Mouse (Mus musculus): Measurements from ENCODE around the gene Spink2. TPM values are rescaled to one million over a fixed set of nuclear protein-coding genes. Genes with fewer than 3 reads are reported as not detected.
A peak's percentile ranks its signal among the peaks of the same experiment; 100 is the strongest.
"Not testable (repeated sequence)": the region's sequence is repeated elsewhere in the genome, so short reads cannot be mapped to it uniquely, and the experiment has no call there.

Gene Spink2
- total RNA-seq, 2 experiments from 2014 or later, result not detected

DNA sequence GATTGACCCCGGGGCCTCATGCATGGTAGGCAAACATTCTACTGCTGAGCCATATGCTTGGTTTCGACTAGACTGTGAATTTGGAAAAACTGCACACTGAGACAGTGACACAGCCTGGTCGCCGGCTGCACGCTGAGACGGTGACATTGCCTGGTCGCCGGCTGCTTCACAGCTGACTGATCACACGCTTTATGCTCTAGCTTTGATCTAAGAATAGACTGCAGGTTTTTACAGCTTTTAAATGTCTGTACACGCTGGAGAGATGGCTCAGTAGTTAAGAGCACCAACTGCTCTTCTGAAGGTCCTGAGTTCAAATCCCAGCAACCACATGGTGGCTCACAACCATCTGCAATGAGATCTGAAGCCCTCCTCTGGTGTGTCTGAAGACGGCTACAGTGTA lies 5.1 kb downstream of the Spink2 start:
- intact Hi-C loops (cut with DNase I), result no loop called here
- DNase-seq (ENCODE audit: low spot score in 2 of 2), result no peak

DNA sequence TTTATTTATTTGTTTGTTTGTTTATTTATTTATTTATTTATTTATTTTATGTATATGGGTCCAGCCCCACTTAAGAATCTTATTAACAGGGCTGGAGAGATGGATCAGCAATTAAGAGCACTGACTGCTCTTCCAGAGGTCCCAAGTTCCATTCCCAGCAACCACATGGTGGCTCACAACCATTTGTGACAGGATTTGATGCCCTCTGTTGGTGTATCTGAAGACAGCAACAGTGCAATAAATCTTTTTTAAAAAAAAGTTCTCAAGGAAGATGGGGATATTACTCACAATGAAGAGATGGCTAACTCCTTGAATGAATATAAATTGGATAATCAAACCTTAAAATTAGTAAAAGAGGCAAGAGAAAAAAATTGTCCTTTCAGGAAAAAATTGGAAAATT lies 9.0 kb downstream of the Spink2 start:
- intact Hi-C loops (cut with DNase I), result no loop called here
- no peak for DNase-seq (ENCODE audit: low spot score in 2 of 2)

DNA sequence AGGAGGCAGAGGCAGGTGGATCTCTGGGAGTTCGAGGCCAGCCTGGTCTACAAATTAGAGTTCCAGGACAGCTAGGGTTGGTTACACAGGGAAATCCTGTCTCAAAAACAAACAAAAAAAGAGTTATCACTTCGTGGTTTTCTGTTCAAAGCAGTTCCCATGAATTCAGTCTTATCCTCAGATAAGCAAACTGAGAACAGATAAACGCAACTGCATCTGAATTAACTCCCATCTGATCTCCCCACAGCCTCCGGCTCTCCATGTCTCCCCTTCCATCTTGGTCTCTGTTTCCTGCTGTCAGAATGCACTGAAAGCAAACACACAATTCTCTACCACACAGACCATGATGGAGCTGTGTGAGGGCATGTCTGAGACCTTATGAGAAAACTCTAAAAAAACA lies 10.6 kb downstream of the Spink2 start:
- intact Hi-C loops (cut with DNase I), result no loop called here
- DNase-seq (ENCODE audit: low spot score in 2 of 2), result no peak

DNA sequence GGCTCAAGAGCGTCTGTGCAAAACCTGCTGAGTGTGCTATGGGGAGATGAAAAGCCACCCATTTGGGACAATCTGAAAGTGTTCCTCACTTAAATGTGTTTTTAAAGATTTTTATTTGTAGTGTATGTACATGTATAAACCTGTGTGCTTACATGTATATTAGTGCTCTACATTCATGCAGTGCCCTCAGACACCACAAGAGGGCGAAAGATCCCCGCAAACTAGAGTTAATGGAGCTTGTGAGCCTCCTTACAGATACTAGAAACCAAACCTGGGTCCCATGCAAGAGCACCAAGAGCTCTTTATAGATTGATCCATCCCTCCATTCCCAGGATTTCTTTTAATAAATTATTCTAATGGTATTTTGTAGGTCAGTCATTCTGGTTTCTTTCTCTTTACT lies 17.3 kb downstream of the Spink2 start:
- intact Hi-C loops (cut with DNase I), result no loop called here
- no peak for DNase-seq (ENCODE audit: low spot score in 2 of 2)

DNA sequence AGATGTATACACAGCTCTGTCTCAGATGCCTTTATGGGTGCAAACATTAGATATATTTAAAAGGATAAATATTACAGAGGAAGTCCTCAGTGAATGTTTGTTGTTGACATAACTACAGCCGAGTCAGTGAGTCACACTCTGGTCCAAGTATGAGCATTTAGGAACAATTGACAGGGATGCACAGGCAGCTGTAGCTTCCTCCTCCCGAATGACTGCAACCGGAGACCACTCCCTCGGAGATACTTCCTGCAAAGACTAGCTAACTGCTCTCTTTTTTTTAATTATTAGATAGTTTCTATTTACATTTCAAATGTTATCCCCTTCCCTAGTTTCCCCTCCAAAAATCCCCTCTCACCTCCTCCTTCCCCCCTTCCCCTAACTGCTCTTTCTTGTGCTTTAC lies 18.0 kb downstream of the Spink2 start:
- intact Hi-C loops (cut with DNase I), result no loop called here
- DNase-seq (ENCODE audit: low spot score in 2 of 2), result no peak

DNA sequence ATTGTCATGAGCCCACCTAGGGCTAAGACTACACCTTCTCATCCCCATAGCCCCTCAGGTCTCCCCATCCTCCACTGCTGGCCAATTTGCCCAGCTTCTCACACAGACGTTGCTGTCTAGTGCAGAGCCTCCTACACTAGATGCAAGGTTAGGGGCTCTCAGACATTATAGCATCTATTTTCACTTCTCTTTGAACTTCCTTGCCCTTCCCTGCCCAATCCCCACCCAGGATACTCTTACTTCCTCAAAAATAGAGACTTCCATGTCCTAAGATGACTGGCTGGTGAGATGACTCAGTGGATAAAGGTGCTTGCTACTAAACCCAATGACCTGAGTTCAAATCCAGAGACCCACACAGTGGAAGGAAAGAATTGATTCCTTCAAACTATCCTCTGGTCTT lies 19.6 kb downstream of the Spink2 start:
- DNase-seq (ENCODE audit: low spot score in 2 of 2), result no peak
- intact Hi-C loops (cut with DNase I), result no loop called here

DNA sequence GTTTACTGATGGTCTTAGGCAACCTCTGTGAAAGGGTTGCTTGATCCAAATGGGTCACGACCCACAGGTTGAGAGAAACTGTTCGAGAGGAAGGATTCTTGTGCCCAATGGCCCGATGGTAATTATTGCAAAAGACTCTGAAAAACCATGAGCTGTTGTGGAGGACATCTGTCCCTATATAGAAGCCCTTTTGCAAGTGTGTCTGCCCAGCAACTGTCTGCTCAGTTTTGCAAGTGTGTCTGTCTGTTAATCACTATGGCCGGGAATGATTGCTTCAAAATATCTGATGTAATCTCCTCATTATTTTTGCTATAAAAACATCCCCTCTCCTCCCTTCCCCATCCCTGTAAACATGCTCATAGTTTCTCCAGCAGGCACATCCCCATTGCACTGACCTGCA lies 20.2 kb downstream of the Spink2 start:
- intact Hi-C loops (cut with DNase I), result no loop called here
- no peak for DNase-seq (ENCODE audit: low spot score in 2 of 2)

DNA sequence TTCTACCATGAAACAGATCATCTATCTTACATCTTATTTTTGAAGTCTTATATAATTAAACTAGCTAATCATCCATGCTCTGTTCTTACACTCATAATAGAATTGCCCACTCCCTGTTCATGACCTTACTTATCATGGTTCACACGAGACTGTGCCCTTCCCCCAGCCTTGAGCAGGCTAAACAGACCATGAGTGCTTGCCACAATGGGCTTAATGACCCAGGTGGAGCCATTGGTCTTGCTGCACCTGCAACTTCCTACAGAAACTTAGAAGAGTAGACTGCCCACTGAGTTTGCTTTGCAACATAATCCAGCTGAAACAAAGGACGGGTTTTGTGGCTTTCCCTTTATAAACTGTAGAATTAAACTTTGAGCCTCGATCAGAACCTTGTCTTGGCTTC lies 22.5 kb downstream of the Spink2 start:
- intact Hi-C loops (cut with DNase I), result no loop called here
- DNase-seq (ENCODE audit: low spot score in 2 of 2), result no peak

DNA sequence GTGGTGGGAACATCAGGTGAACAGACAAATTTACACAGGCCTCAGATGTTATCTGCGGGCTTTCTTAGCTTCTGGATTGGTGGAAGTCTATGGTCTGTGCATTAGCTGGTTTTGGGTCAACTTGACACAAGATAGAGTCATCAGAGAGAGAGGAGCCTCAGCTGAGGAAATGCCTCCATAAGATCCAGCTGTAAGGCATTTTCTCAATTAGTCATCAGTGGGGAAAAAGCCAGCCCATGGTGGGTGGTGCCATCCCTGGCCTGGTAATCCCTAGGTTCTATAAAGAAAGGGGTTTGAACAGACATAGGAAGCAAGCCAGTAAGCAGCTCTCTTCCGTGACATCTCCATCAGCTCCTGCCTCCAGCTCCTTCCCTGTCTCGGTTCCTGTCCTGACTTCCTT lies 25.9 kb downstream of the Spink2 start:
- intact Hi-C loops (cut with DNase I), result no loop called here
- DNase-seq (ENCODE audit: low spot score in 2 of 2), result peak in 1 of 2 experiments; percentile 3

DNA sequence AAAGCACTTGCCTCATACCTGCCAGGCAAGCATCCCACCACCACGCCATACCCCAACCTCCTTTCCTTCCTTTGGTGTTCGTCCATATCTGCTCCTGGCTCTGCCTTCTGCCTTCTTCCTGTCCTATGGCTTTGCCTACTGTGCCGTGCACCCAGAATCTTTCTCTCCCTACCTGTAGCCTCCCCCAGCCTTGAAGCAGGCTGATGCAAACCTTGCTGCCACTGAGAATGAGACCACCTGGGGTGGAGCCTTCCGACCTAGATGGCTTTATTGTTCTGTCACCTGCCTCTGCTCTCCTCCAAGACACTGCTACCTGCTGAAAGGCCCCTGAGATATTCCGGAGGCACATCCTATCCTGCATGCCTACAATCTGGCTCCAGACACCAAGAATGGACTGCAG lies 27.4 kb downstream of the Spink2 start:
- DNase-seq (ENCODE audit: low spot score in 2 of 2); intact Hi-C loops (cut with DNase I): not testable (repeated sequence)

DNA sequence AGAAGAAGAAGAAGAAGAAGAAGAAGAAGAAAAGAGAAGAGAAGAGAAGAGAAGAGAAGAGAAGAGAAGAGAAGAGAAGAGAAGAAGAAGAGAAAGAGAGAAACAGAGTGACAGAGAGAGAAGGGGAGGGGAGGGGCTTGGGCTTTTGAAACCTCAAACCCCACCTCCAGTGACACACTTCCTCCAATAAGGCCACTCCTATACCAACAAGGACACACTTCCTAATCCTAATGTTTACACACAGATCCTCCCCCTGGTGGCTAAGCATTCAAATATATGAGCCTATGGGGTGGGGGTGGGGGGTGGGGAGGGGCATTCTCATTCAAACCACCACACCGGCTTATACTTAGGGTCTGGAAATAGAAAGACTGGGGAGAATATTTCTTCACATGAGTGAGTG lies 27.9 kb downstream of the Spink2 start:
- no peak for DNase-seq (ENCODE audit: low spot score in 2 of 2)
- intact Hi-C loops (cut with DNase I), result no loop called here

DNA sequence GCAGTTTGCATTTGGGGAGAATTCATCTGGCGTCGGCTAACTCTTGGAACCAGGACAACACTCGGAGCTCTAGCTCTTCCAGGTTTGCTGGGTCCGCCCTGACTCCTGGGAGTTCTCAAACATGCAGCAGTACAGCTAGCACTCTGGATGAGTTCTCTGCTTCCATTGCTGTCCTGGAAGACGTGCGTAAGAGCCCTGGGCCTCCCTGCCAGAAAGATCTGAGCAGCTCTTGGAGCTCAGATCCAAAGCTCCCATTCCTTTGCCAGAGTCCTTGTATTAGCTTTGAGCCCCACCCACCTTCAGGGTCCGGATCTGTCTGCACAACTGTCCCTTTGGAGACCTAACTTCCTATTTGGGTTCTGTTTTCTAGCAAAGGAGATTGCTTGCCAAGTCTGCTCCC lies 29.8 kb downstream of the Spink2 start:
- intact Hi-C loops (cut with DNase I), result no loop called here
- DNase-seq (ENCODE audit: low spot score in 2 of 2), result peak in 1 of 2 experiments; percentile 9

DNA sequence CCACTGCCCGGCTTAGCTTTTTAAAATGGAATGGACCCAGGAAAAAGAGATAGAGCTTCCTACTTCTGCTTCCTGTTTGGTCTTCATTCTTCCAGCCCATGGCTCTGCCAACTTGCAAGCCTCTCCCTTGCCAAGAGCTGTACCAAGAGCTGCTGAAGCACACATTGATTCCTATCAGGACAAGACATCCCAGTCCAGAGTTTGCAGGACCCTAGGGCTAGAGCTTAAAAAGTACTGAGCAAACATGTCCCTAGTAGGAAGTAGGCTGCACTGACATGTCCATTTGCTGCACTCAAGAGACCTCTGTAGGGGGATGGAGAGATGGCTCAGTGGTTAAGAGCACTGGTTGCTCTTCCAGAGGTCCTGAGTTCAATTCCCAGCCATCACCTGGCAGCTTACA lies 32.3 kb downstream of the Spink2 start:
- intact Hi-C loops (cut with DNase I), result no loop called here
- no peak for DNase-seq (ENCODE audit: low spot score in 2 of 2)

DNA sequence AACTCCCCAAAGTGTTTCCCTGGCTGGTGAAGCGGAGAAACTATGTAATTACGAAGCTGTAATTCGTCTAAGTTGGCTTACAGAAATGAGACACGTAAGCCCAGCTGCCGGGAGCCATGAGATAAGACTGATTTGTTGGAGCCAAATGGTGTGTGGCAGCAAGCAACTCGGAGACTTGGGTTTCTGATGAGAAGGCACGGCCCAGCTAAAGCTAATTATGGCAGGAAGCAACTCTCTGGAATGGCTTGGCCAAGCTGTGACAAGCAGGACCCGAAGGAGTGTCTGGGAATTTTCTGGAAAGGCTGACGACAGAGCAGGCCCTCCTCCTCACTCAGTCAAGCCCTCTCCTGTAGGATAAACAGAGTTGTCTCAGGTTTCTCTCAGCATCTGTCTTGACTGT lies 33.3 kb downstream of the Spink2 start:
- intact Hi-C loops (cut with DNase I), result no loop called here
- no peak for DNase-seq (ENCODE audit: low spot score in 2 of 2)

DNA sequence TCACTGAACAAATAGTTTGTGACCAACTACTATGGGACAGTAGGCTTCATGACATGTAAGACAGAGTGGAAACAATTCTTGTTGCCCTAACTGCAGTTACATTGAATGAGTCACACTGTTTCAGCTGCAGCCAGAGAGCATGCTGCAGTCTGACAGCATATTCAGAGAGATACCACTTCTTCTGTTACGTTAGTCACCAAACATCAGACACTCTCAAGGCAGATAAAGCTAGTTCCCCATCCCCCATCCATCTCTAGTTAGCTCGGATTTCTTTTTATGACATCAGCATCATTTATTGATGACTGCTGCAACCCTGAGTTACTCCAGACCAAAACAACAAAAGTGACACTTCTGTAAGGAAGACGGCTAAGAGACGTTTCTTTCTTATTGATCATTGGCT lies 36.5 kb downstream of the Spink2 start:
- intact Hi-C loops (cut with DNase I), result no loop called here
- no peak for DNase-seq (ENCODE audit: low spot score in 2 of 2)

DNA sequence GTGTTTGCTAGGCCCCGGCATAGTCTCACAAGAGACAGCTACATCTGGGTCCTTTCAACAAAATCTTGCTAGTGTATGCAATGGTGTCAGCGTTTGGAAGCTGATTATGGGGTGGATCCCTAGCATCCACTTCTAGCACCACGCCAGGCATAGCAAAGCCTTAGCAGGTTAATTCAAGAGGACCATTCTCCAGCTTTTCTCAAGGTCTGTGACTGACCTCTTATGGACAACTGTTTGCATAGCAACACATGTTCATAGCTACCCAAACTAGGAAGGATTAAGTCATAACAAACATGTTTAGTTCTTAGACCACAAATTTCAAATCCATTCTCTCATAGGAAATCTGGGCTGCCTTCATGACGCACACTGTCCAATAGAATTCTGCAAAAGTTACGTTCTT lies 40.7 kb downstream of the Spink2 start:
- DNase-seq (ENCODE audit: low spot score in 2 of 2), result peak; percentile 17 to 62
- intact Hi-C loops (cut with DNase I), result no loop called here

DNA sequence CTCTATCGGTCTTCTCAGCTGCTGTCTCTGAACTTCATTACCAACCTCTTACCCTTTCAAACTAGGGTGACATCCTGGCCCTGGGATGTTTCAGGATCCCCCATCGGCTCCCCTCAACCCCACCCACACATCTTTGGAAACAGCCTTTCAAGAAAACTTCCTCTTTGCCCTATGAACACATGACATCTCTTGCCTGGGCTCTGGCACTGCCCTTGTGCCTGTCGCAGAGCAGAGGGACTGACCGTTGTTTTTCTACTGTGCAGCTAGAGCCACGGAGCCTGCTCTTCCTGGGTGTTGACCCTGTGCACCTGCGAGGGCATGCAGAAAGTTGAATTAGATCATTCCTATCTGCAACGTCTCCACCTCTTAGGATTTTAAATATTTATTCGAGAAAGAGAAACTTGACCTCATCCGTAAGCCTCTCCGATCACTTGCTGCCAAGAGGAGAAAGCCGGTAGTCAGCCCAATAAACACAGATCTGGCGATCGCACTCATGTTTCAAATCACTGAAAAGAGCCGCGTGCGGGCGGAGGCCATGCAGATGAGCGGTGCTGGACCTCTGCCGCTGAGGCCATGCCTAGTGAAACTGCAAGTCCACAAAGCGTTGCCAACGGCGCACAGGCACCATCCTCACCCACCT lies 43.8 kb downstream of the Spink2 start:
- DNase-seq (ENCODE audit: low spot score in 2 of 2), result no peak
- intact Hi-C loops (cut with DNase I), result loop anchor here (5.0 kb wide), 1 partner anchor 170 kb away; no protein-coding TSS in a partner anchor

DNA sequence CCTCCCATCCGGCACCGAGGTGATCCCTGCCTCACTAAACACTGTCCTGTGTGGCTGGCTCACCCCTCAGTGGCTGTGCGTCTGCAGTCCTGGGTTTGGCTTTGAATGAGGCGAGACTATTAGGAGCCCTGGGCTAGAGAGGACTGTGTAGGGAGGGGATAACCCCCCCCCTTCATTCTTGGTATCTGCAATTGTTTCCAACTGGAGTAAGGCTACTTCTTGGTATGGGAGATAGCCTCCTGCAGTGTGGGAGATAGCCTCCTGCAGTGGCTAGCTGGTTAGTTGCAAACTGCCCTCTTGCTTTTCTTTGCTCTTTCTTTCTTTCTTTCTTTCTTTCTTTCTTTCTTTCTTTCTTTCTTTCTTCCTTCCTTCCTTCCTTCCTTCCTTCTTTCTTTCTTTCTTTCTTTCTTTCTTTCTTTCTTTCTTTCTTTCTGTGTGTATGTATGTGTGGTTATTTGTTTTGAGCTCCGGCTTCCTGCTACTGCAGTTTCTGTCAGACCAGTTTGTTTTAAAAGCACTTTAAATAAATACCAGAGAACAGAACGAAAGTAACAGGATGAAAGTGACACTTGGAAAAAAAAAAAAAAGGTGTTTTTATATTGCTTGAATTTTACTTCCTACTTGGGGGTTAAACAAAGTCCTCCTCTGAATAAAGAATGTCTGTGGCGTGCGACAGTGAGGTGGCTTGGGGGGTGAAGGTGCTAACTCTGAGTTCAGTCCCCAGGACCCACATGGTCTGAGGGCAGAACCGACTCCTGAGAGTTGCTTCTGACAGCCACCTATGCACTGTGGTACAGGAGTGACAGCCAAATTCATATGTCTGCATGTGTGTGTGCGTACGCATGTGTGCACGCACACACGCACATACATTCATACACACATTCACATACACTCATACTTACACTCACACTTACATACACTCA lies 45.3 kb downstream of the Spink2 start:
- intact Hi-C loops (cut with DNase I), result loop anchor here (5.0 kb wide), 1 partner anchor 169 kb away; no protein-coding TSS in a partner anchor
- no peak for DNase-seq (ENCODE audit: low spot score in 2 of 2)

DNA sequence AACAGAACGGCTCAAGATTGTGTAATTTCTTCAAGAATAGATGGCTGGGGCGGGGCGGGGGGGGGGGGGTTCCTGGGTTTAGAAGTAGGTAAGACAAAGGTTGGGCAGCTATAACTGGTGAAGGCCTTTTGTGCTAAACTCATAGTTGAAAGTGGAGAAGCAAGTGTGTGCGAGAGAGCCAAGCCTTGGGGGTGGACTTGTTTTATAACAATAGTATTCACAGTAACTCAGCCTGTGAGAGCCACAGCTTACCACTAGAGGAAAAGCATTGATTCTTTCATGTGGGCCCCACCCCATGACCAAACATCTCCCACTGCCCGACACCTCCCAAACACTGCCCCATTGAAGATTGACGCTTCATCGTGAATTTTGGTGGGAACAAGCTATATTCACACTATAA lies 47.7 kb downstream of the Spink2 start:
- DNase-seq (ENCODE audit: low spot score in 2 of 2), result no peak
- intact Hi-C loops (cut with DNase I), result no loop called here

DNA sequence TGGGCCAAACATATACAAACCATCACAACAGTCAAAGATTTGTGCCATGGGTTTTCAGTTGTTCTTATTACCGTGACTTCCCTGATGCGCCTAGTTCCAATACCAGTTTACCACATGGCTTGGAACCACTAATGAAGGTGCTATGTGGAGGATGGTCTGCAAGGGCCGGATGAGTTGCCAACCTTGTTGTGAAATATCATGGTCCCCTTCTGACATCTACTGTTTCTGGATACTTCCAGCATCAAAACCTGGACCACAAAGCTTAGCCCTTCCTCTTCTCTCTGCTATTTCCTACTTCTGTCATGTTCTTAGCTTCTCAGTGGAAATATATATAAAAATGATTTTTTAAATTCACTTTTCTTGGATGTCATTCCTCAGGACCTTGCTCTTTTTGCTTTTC lies 48.7 kb downstream of the Spink2 start:
- no peak for DNase-seq (ENCODE audit: low spot score in 2 of 2)
- intact Hi-C loops (cut with DNase I), result no loop called here
